In genomic region chr6:60828047-60828428, GRCm38 (mm10) we compare ENCODE assay signal across 8 mouse cellular contexts. TPM values are rescaled to one million over a fixed set of nuclear protein-coding genes. Genes with fewer than 3 reads are reported as not detected.
A peak's percentile ranks its signal among the peaks of the same experiment; 100 is the strongest.
DNase-seq lines count a peak whose midpoint lies in the region; ATAC-seq and TF ChIP-seq lines count a peak whose summit lies in the region.

No protein-coding gene starts in this region.

- TF ChIP-seq EP300 in heart, postnatal 0 days (IDR thresholded peaks at IDR 0.05; ENCODE audit: low read depth), result no peak

- 0 out of 2 replicates have a peak, but pooled peaks have one; percentile 17 for TF ChIP-seq POLR2A in cortical plate, adult 2 months (IDR thresholded peaks at IDR 0.05; ENCODE audit: extremely low read depth, insufficient read depth, low read length)

- H3K4me2 ChIP-seq in heart, postnatal 0 days (ENCODE audit: low read depth, low read length), result peak overlapping the region; percentile 85
- H3K4me2 ChIP-seq in hindbrain, embryonic 15.5 days, result peak overlapping the region; percentile 82
- H3K4me2 ChIP-seq in midbrain, embryonic 14.5 days (ENCODE audit: low read length), result peak overlapping the region; percentile 91

- H3K27ac ChIP-seq in heart, postnatal 0 days (ENCODE audit: low read depth), result no peak overlapping the region
- H3K27ac ChIP-seq in cortical plate, adult 2 months (ENCODE audit: insufficient read depth, low read length), result peak overlapping the region; percentile 68; the same call in 1 of the 2 replicates
- H3K27ac ChIP-seq in hindbrain, embryonic 15.5 days (replicated peaks), result peak overlapping the region; percentile 86
- peak overlapping the region; percentile 85; the same call in 1 of the 2 replicates for H3K27ac ChIP-seq in midbrain, embryonic 14.5 days (replicated peaks; ENCODE audit: low read depth, low read length)

- no peaks in the 10 kb centered on the region for H3K36me3 ChIP-seq in heart, postnatal 0 days (replicated peaks; ENCODE audit: control insufficient read depth, insufficient read depth, low read length)
- H3K36me3 ChIP-seq in hindbrain, embryonic 15.5 days, result no peaks in the 10 kb centered on the region
- no peaks in the 10 kb centered on the region for H3K36me3 ChIP-seq in midbrain, embryonic 14.5 days (ENCODE audit: control insufficient read depth, insufficient read depth, low read length)

- H3K4me1 ChIP-seq in heart, postnatal 0 days (ENCODE audit: control insufficient read depth, insufficient read depth), result peaks cover 5% of the 10 kb centered on the region; the same call in 1 of the 2 replicates
- peaks cover 3% of the 10 kb centered on the region for H3K4me1 ChIP-seq in cortical plate, adult 2 months (ENCODE audit: control insufficient read depth, insufficient read depth, low read length)
- H3K4me1 ChIP-seq in hindbrain, embryonic 15.5 days (replicated peaks), result peaks cover 26% of the 10 kb centered on the region
- H3K4me1 ChIP-seq in midbrain, embryonic 14.5 days (ENCODE audit: control insufficient read depth, insufficient read depth, low read length), result peaks cover 8% of the 10 kb centered on the region; the same call in 1 of the 2 replicates

- TF ChIP-seq CTCF in heart, postnatal 0 days (IDR thresholded peaks at IDR 0.05; ENCODE audit: low read depth), result no peak
- TF ChIP-seq CTCF in cortical plate, adult 2 months (IDR thresholded peaks at IDR 0.05; ENCODE audit: extremely low read depth, insufficient read depth, low read length), result no peak

- WGBS in heart, postnatal 0 days, result 29% methylated on average over 1 of the region's 1 CpGs
- 57% methylated on average over 1 of the region's 1 CpGs for WGBS in hindbrain, embryonic 15.5 days
- WGBS in midbrain, embryonic 14.5 days, result 72% methylated on average over 1 of the region's 1 CpGs

- H3K4me3 ChIP-seq in heart, postnatal 0 days (ENCODE audit: low read depth, low read length), result peak overlapping the region; percentile 44; the same call in 1 of the 2 replicates
- peak overlapping the region; percentile 87 for H3K4me3 ChIP-seq in cortical plate, adult 2 months (ENCODE audit: insufficient read depth, low read length)
- peak overlapping the region; percentile 64 for H3K4me3 ChIP-seq in hindbrain, embryonic 15.5 days
- peak overlapping the region; percentile 53 for H3K4me3 ChIP-seq in midbrain, embryonic 14.5 days (replicated peaks; ENCODE audit: low read depth, low read length)

- no peak overlapping the region for H3K9ac ChIP-seq in heart, postnatal 0 days (replicated peaks; ENCODE audit: low read depth, low read length)
- peak overlapping the region; percentile 62 for H3K9ac ChIP-seq in hindbrain, embryonic 15.5 days
- peak overlapping the region; percentile 66; the same call in 1 of the 2 replicates for H3K9ac ChIP-seq in midbrain, embryonic 14.5 days (replicated peaks; ENCODE audit: low read length)

- no peak for DNase-seq in heart, postnatal 0 days (ENCODE audit: low spot score)
- DNase-seq in heart, adult 11 months, result no peak
- DNase-seq in midbrain, embryonic 14.5 days, result no peak
- DNase-seq in adrenal gland, postnatal 36 days, result no peak
- no peak for DNase-seq in urinary bladder, postnatal 4 days (ENCODE audit: low spot score in 2 of 2)
- DNase-seq in gastrocnemius, postnatal 10 days, result no peak

- H3K9me3 ChIP-seq in heart, postnatal 0 days (replicated peaks; ENCODE audit: control insufficient read depth, low read length), result no peaks in the 10 kb centered on the region
- no peaks in the 10 kb centered on the region for H3K9me3 ChIP-seq in hindbrain, embryonic 15.5 days
- H3K9me3 ChIP-seq in midbrain, embryonic 14.5 days (ENCODE audit: control insufficient read depth, low read length), result no peaks in the 10 kb centered on the region

- H3K27me3 ChIP-seq in heart, postnatal 0 days (ENCODE audit: control insufficient read depth, insufficient read depth, low read length), result no peaks in the 10 kb centered on the region
- H3K27me3 ChIP-seq in hindbrain, embryonic 15.5 days, result no peaks in the 10 kb centered on the region
- no peaks in the 10 kb centered on the region for H3K27me3 ChIP-seq in midbrain, embryonic 14.5 days (ENCODE audit: control insufficient read depth, insufficient read depth, low read length)

- no peak for ATAC-seq in heart, postnatal 0 days (ENCODE audit: insufficient read depth, low read depth)
- ATAC-seq in hindbrain, embryonic 15.5 days (ENCODE audit: low FRiP score, low read depth), result 0 out of 2 replicates have a peak, but pooled peaks have one; percentile 13
- peak; percentile 3 for ATAC-seq in midbrain, embryonic 14.5 days (ENCODE audit: low FRiP score, low TSS enrichment)

RNA-seq across cellular contexts. Expression of gene Snca, which starts 1.6 kb away (rescaled TPM):
- 2.4 and 9.5 TPM in 2 replicates for total RNA-seq in heart, postnatal 0 days (2014; rRNA removed; ENCODE audit: low replicate concordance)
- polyA plus RNA-seq in heart, postnatal 0 days (2015; fragmentation: Nextera tagmentation; extraction: Ambion mirVana), result 10.6 and 15.7 TPM in 2 replicates
- polyA plus RNA-seq in cortical plate, adult 2 months (2012; rRNA removed), result 386 and 394 TPM in 2 replicates
- polyA plus RNA-seq in hindbrain, embryonic 15.5 days (2015; fragmentation: Nextera tagmentation; extraction: Ambion mirVana), result 330 and 340 TPM in 2 replicates
- 138 and 201 TPM in 2 replicates for polyA plus RNA-seq in midbrain, embryonic 14.5 days (2014; fragmentation: Nextera tagmentation; extraction: Ambion mirVana)
- total RNA-seq in adrenal gland, postnatal 36 days (2021), result 1 to 10 TPM; 5.7 to 8.9 TPM
- total RNA-seq in gastrocnemius, postnatal 10 days (2021), result 1 to 10 TPM; 3.5 to 6.1 TPM
